Mouse (Mus musculus): ENCODE measurements around the gene Tspan9.
A peak's percentile ranks its signal among the peaks of the same experiment; 100 is the strongest.

Gene Tspan9

DNA sequence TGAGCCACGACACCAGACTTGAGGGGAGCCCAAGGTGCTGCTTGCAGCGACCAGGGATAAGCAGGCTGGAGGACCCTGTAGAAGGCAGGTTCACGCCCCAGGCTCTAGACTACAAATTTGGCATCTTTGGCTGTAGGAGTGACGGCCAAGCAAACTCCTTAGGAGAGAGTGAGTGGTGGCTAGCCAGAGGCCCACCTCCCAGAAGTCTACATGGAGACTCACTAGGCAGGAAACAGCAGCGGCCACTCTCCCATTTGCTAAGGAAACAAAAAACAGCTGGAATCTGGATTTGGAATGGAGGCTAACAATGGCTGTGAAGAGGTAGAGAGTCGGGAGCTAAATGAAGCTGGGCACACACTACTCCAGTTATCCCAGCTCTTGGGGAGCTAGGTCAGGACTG, 104.8 kb downstream of the Tspan9 start:
- DNase-seq (ENCODE audit: low read depth, low spot score), result no peak

GRCm38 (mm10) chr6:128036597-128036996, 106.8 kb downstream of the Tspan9 start:
- DNase-seq (ENCODE audit: low read depth, low spot score), result no peak

DNA sequence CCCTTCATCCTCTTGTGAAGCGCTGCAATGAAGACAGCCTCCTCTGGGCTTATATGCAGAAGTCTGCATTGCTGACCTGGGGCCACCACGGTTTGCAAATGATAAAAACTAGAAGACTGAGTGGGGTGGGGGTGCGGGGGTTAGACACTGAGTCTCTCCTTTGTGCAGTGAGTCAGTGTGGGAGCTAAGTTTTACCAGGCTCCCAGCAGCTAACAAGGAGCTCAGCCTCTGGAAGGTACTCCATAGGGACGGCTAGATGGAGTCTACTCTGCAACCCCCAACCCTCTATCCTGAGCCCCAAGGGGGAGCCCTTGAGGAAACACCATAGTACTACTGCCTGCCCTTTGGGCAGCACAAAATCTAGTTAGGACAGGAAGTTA, 107.5 kb downstream of the Tspan9 start:
- DNase-seq (ENCODE audit: low read depth, low spot score), result peak; percentile 60

- DNase-seq (ENCODE audit: low read depth, low spot score), result peak; percentile 90
Observed at GRCm38 (mm10) chr6:128035250-128035929, 108.0 kb downstream of the Tspan9 start.

GRCm38 (mm10) chr6:128034317-128035249, 108.8 kb downstream of the Tspan9 start:
- peak; percentile 92 for DNase-seq (ENCODE audit: low read depth, low spot score)

DNA sequence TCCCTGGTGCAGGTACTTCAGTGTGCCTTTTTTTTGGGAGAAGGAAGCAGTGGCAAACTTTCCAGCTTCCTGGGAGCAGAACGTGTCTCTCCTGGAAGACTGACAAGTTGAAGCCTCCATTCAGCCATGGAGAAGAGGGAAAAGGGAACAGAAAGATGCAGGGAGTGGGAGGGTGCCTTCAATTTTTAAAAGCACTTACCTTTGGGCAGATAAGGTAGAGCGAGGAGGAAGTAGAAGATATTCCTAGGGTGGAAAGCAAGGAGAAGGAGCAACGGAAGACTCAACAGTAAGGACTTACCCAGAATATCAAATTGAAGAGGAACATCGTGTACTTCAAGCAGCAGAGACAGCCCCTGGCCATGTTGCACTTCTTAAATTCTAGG, 109.5 kb downstream of the Tspan9 start:
- DNase-seq (ENCODE audit: low read depth, low spot score), result peak; percentile 58

GRCm38 (mm10) chr6:128033172-128033867, 110.1 kb downstream of the Tspan9 start:
- DNase-seq (ENCODE audit: low read depth, low spot score), result peak; percentile 54

GRCm38 (mm10) chr6:128032252-128033171, 110.9 kb downstream of the Tspan9 start:
- DNase-seq (ENCODE audit: low read depth, low spot score), result peak; percentile 88

DNA sequence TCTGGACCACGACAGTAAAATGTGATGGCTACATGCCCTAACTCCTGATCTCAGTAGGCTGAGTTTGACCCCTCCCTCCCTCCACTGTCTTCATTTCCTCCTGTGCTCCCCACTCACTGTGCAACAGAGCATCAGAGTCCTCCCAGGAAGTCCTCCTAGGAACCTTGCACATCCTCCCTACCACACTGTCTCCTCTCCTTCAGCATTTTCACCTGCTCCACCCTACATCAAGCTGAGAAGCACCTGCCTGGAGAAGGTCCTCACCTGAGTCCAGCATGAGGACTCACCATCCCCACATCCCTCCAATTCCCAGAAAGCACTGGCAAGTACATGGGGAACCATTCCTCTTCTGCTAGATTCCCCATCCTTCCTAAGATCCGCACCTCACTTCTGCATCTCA, 111.8 kb downstream of the Tspan9 start:
- peak; percentile 37 for DNase-seq (ENCODE audit: low read depth, low spot score)

GRCm38 (mm10) chr6:128031096-128031495, 112.3 kb downstream of the Tspan9 start:
- peak; percentile 87 for DNase-seq (ENCODE audit: low read depth, low spot score)

GRCm38 (mm10) chr6:128030475-128030874, 112.9 kb downstream of the Tspan9 start:
- DNase-seq (ENCODE audit: low read depth, low spot score), result peak; percentile 33

GRCm38 (mm10) chr6:128029517-128030348, 113.7 kb downstream of the Tspan9 start:
- DNase-seq (ENCODE audit: low read depth, low spot score), result no peak

DNA sequence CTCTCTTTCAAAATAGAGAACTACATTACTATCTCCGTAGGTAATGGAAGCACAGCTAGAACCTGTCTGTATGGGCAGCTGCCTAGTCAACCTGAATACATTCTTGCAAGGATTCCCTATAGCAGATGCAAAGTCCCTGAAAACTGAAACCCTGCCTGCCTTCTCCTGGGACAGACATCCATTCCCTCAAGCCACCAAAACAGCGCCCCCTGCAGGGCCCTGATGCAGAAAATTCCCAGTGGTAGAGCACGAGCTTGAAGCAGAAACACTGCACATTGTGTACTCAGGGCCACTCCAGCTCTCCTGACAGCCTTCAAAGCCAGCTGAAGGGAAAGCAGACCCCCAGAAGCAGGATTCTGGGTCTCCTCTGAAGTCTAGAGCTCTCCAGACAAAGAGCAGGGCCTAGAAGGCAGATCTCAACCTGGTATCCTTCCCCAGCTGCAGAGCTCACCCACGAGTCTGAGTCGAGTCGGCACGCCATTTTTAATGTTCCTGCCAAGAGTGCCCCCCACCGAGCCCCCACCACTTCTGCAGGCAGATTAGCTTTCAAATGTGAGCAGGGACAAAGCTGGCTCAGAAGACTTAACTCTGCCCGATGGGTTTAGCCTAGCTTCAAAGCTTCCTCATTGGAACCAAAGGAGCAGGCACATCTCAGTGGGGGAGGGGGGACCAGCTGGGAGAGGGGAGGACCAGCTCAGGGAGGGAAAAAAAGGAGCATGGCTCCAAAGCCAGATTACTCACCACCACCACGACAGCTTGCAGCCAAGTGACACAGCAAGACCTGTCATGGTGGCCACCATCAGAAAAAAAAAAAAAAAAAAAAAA, 115.1 kb downstream of the Tspan9 start:
- peak; percentile 85 for DNase-seq (ENCODE audit: low read depth, low spot score)

DNA sequence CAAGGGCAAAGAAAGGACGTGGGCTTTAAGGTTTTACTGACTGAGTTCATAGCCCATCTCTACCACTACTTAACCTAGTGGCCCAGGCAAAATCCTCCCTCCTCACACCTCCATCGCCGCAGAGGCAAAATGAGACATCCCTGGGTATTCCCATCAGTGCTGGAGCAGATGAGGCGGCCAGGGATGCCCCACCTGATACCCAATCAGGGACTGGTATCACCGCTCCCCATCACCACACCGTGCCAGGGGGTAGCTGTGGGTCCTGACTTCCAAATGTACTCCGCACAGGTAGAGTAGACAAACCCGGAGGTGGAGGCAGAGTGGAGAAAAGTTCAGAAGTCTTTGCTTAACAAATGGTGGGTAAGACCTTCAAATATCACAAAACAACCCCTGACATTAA, 117.4 kb downstream of the Tspan9 start:
- no peak for DNase-seq (ENCODE audit: low read depth, low spot score)

GRCm38 (mm10) chr6:128025581-128025980, 117.8 kb downstream of the Tspan9 start:
- DNase-seq (ENCODE audit: low read depth, low spot score), result no peak

GRCm38 (mm10) chr6:128022207-128022606, 121.2 kb downstream of the Tspan9 start:
- DNase-seq (ENCODE audit: low read depth, low spot score), result no peak

GRCm38 (mm10) chr6:128021931-128022202, 121.5 kb downstream of the Tspan9 start:
- DNase-seq (ENCODE audit: low read depth, low spot score), result no peak

GRCm38 (mm10) chr6:128021106-128021930, 122.1 kb downstream of the Tspan9 start:
- peak; percentile 45 for DNase-seq (ENCODE audit: low read depth, low spot score)

All from brain, adult 2 months (tissue).